Mouse (Mus musculus): ENCODE data around the gene Atg10. TPM values are rescaled to one million over a fixed set of nuclear protein-coding genes. Genes with fewer than 3 reads are reported as not detected.
A peak's percentile ranks its signal among the peaks of the same experiment; 100 is the strongest.
"Not testable (repeated sequence)": the region's sequence is repeated elsewhere in the genome, so short reads cannot be mapped to it uniquely, and the experiment has no call there.

Gene Atg10
- total RNA-seq, 2 experiments from 2014 or later: 14.4 to 15.0 TPM

- no peak for DNase-seq (ENCODE audit: low spot score in 2 of 2)
- intact Hi-C loops (cut with DNase I): loop anchor here (5.0 kb wide), 1 partner anchor 492 kb away; the partner anchor contains the start of gene Ssbp2
Measured at GRCm38 (mm10) chr13:90970259-90971017, 253.3 kb downstream of the Atg10 start.

GRCm38 (mm10) chr13:90968940-90969339 is 254.8 kb downstream of the Atg10 start:
- no peak for DNase-seq (ENCODE audit: low spot score in 2 of 2)
- intact Hi-C loops (cut with DNase I): loop anchor here (5.0 to 10.0 kb wide), 3 partner anchors 123 to 666 kb away; no protein-coding TSS in a partner anchor

GRCm38 (mm10) chr13:90967422-90967821 is 256.3 kb downstream of the Atg10 start:
- intact Hi-C loops (cut with DNase I): loop anchor here (5.0 to 10.0 kb wide), 3 partner anchors 125 to 667 kb away; no protein-coding TSS in a partner anchor
- DNase-seq (ENCODE audit: low spot score in 2 of 2): peak; percentile 89

- intact Hi-C loops (cut with DNase I): loop anchor here (5.0 to 10.0 kb wide), 3 partner anchors 126 to 669 kb away; no protein-coding TSS in a partner anchor
- DNase-seq (ENCODE audit: low spot score in 2 of 2): no peak
Measured at GRCm38 (mm10) chr13:90965996-90966395, 257.8 kb downstream of the Atg10 start.

- intact Hi-C loops (cut with DNase I): loop anchor here (10.0 kb wide), 1 partner anchor 670 kb away; no protein-coding TSS in a partner anchor
- no peak for DNase-seq (ENCODE audit: low spot score in 2 of 2)
Measured at GRCm38 (mm10) chr13:90964511-90964910, 259.3 kb downstream of the Atg10 start.

- no peak for DNase-seq (ENCODE audit: low spot score in 2 of 2)
- intact Hi-C loops (cut with DNase I): loop anchor here (10.0 kb wide), 1 partner anchor 672 kb away; no protein-coding TSS in a partner anchor
Measured at GRCm38 (mm10) chr13:90962836-90963760, 260.7 kb downstream of the Atg10 start.

- DNase-seq (ENCODE audit: low spot score in 2 of 2): no peak
- intact Hi-C loops (cut with DNase I): loop anchor here (10.0 kb wide), 1 partner anchor 674 kb away; no protein-coding TSS in a partner anchor
Measured at GRCm38 (mm10) chr13:90960591-90960990, 263.2 kb downstream of the Atg10 start.

- intact Hi-C loops (cut with DNase I): no loop called here
- DNase-seq (ENCODE audit: low spot score in 2 of 2): no peak
Measured at GRCm38 (mm10) chr13:90958894-90959293, 264.9 kb downstream of the Atg10 start.

GRCm38 (mm10) chr13:90939600-90939999 is 284.2 kb downstream of the Atg10 start:
- DNase-seq (ENCODE audit: low spot score in 2 of 2): no peak

GRCm38 (mm10) chr13:90939192-90939591 is 284.6 kb downstream of the Atg10 start:
- DNase-seq (ENCODE audit: low spot score in 2 of 2): no peak
- intact Hi-C loops (cut with DNase I): no loop called here

More at GRCm38 (mm10) chr13:90939600-90939999, 284.2 kb downstream of the Atg10 start:
- intact Hi-C loops (cut with DNase I): no loop called here

- DNase-seq (ENCODE audit: low spot score in 2 of 2): no peak
- intact Hi-C loops (cut with DNase I): no loop called here
Measured at GRCm38 (mm10) chr13:90935852-90936251, 287.9 kb downstream of the Atg10 start.

- intact Hi-C loops (cut with DNase I): no loop called here
- no peak for DNase-seq (ENCODE audit: low spot score in 2 of 2)
Measured at GRCm38 (mm10) chr13:90933256-90933655, 290.5 kb downstream of the Atg10 start.

- DNase-seq (ENCODE audit: low spot score in 2 of 2): peak; percentile 89 to 91
- intact Hi-C loops (cut with DNase I): no loop called here
Measured at GRCm38 (mm10) chr13:90929847-90930246, 293.9 kb downstream of the Atg10 start.

GRCm38 (mm10) chr13:90928266-90928665 is 295.5 kb downstream of the Atg10 start:
- DNase-seq (ENCODE audit: low spot score in 2 of 2); intact Hi-C loops (cut with DNase I): not testable (repeated sequence)

GRCm38 (mm10) chr13:90926938-90927633 is 296.7 kb downstream of the Atg10 start:
- intact Hi-C loops (cut with DNase I): no loop called here
- DNase-seq (ENCODE audit: low spot score in 2 of 2): no peak

GRCm38 (mm10) chr13:90926125-90926765 is 297.5 kb downstream of the Atg10 start:
- DNase-seq (ENCODE audit: low spot score in 2 of 2): no peak
- intact Hi-C loops (cut with DNase I): no loop called here

- intact Hi-C loops (cut with DNase I): no loop called here
- DNase-seq (ENCODE audit: low spot score in 2 of 2): no peak
Measured at GRCm38 (mm10) chr13:90925191-90925590, 298.6 kb downstream of the Atg10 start.

- DNase-seq (ENCODE audit: low spot score in 2 of 2): no peak
- intact Hi-C loops (cut with DNase I): no loop called here
Measured at GRCm38 (mm10) chr13:90924072-90924471, 299.7 kb downstream of the Atg10 start.

GRCm38 (mm10) chr13:90923617-90924016 is 300.2 kb downstream of the Atg10 start:
- not testable (repeated sequence) for DNase-seq (ENCODE audit: low spot score in 2 of 2)

More at GRCm38 (mm10) chr13:90923617-90924016, 300.2 kb downstream of the Atg10 start:
- intact Hi-C loops (cut with DNase I): not testable (repeated sequence)

Data from left cerebral cortex, postnatal 14 days (tissue).